Mouse (Mus musculus): ENCODE measurements around the gene Ppp2r5a. TPM values are rescaled to one million over a fixed set of nuclear protein-coding genes. Genes with fewer than 3 reads are reported as not detected.
A peak's percentile ranks its signal among the peaks of the same experiment; 100 is the strongest.

The Ppp2r5a gene
- polyA plus RNA-seq, 2 experiments: 21.0 to 23.8 TPM

- peaks cover 5 to 8% of the 10 kb centered on the region in 2 experiments; a peak in 2 of 4 replicates for H3K4me1 ChIP-seq (replicated peaks; ENCODE audit: control insufficient read depth in 2 of 2, insufficient read depth in 2 of 2, low read length in 1 of 2)
- H3K36me3 ChIP-seq (replicated peaks; ENCODE audit: control insufficient read depth, insufficient read depth, low read depth): no peaks in the 10 kb centered on the region
- peak overlapping the region; percentile 90 to 99 for H3K4me3 ChIP-seq (ENCODE audit: insufficient read depth in 1 of 2, low read depth in 2 of 2, low read length in 2 of 2)
- H3K9ac ChIP-seq (replicated peaks): peak overlapping the region; percentile 89
- ATAC-seq (ENCODE audit: insufficient read depth): peak; percentile 54
- H3K9me3 ChIP-seq (ENCODE audit: control insufficient read depth, low read length): no peaks in the 10 kb centered on the region
- under 1% methylated on average over 61 of the region's 74 CpGs for WGBS (ENCODE audit: insufficient replicate concordance)
- peak overlapping the region; percentile 78 for H3K27ac ChIP-seq
- TF ChIP-seq EP300 (IDR thresholded peaks at IDR 0.05; ENCODE audit: low read depth): no peak
- peak; percentile 47 to 54 (median 49) for DNase-seq (ENCODE audit: low read depth in 3 of 3, low spot score in 3 of 3)
- peak overlapping the region; percentile 75 for H3K4me2 ChIP-seq (ENCODE audit: low read depth)
- no peaks in the 10 kb centered on the region for H3K27me3 ChIP-seq (ENCODE audit: control insufficient read depth, insufficient read depth, low read length)
Observed at GRCm38 (mm10) chr1:191396446-191396845, 6.6 kb downstream of the Ppp2r5a start.

- Histone ChIP-seq H3K4me3 (ENCODE audit: insufficient read depth in 1 of 2, low read depth in 2 of 2, low read length in 2 of 2) (peak overlapping the region; percentile 90 to 99), H3K27me3 (ENCODE audit: control insufficient read depth, insufficient read depth, low read length) (no peaks in the 10 kb centered on the region), H3K9ac (replicated peaks) (peak overlapping the region; percentile 89), H3K4me2 (ENCODE audit: low read depth) (peak overlapping the region; percentile 75), H3K9me3 (ENCODE audit: control insufficient read depth, low read length) (no peaks in the 10 kb centered on the region), H3K4me1 (replicated peaks; ENCODE audit: control insufficient read depth in 2 of 2, insufficient read depth in 2 of 2, low read length in 1 of 2) (peaks cover 8% of the 10 kb centered on the region in 2 experiments; a peak in 2 of 4 replicates), H3K27ac (peak overlapping the region; percentile 78), H3K36me3 (replicated peaks; ENCODE audit: control insufficient read depth, insufficient read depth, low read depth) (no peaks in the 10 kb centered on the region)
- peak in 1 of 3 experiments; percentile 23 for DNase-seq (ENCODE audit: low read depth in 3 of 3, low spot score in 3 of 3)
- under 1% methylated on average over 43 of the region's 43 CpGs for WGBS (ENCODE audit: insufficient replicate concordance)
- ATAC-seq (ENCODE audit: insufficient read depth): no peak
- no peak for TF ChIP-seq CTCF (IDR thresholded peaks at IDR 0.05; ENCODE audit: low read depth)
- no peak for TF ChIP-seq EP300 (IDR thresholded peaks at IDR 0.05; ENCODE audit: low read depth)
Observed at GRCm38 (mm10) chr1:191395871-191396433, 7.1 kb downstream of the Ppp2r5a start.

- peaks cover 8% of the 10 kb centered on the region in 2 experiments; a peak in 2 of 4 replicates for H3K4me1 ChIP-seq (replicated peaks; ENCODE audit: control insufficient read depth in 2 of 2, insufficient read depth in 2 of 2, low read length in 1 of 2)
- no peak for ATAC-seq (ENCODE audit: insufficient read depth)
- H3K36me3 ChIP-seq (replicated peaks; ENCODE audit: control insufficient read depth, insufficient read depth, low read depth): no peaks in the 10 kb centered on the region
- peak overlapping the region; percentile 75 for H3K4me2 ChIP-seq (ENCODE audit: low read depth)
- H3K27ac ChIP-seq: no peak overlapping the region
- peak overlapping the region; percentile 89 for H3K9ac ChIP-seq (replicated peaks)
- WGBS (ENCODE audit: insufficient replicate concordance): 10% methylated on average over 1 of the region's 1 CpGs
- TF ChIP-seq CTCF (IDR thresholded peaks at IDR 0.05; ENCODE audit: low read depth) (no peak), EP300 (IDR thresholded peaks at IDR 0.05; ENCODE audit: low read depth) (no peak)
- H3K27me3 ChIP-seq (ENCODE audit: control insufficient read depth, insufficient read depth, low read length): no peaks in the 10 kb centered on the region
- H3K4me3 ChIP-seq (ENCODE audit: insufficient read depth in 1 of 2, low read depth in 2 of 2, low read length in 2 of 2): peak overlapping the region; percentile 51 to 90
- H3K9me3 ChIP-seq (ENCODE audit: control insufficient read depth, low read length): no peaks in the 10 kb centered on the region
- DNase-seq (ENCODE audit: low read depth in 3 of 3, low spot score in 3 of 3): no peak
Observed at GRCm38 (mm10) chr1:191395200-191395599, 7.9 kb downstream of the Ppp2r5a start.

- peak overlapping the region; percentile 75 for H3K4me2 ChIP-seq (ENCODE audit: low read depth)
- WGBS (ENCODE audit: insufficient replicate concordance): 24% methylated on average over 2 of the region's 2 CpGs
- no peaks in the 10 kb centered on the region for H3K9me3 ChIP-seq (ENCODE audit: control insufficient read depth, low read length)
- TF ChIP-seq CTCF (IDR thresholded peaks at IDR 0.05; ENCODE audit: low read depth) (no peak), EP300 (IDR thresholded peaks at IDR 0.05; ENCODE audit: low read depth) (no peak)
- peak overlapping the region; percentile 18; the same call in 1 of the 2 replicates for H3K9ac ChIP-seq (replicated peaks)
- ATAC-seq (ENCODE audit: insufficient read depth): no peak
- no peak overlapping the region for H3K27ac ChIP-seq
- H3K27me3 ChIP-seq (ENCODE audit: control insufficient read depth, insufficient read depth, low read length): no peaks in the 10 kb centered on the region
- no peak for DNase-seq (ENCODE audit: low read depth in 3 of 3, low spot score in 3 of 3)
- H3K36me3 ChIP-seq (replicated peaks; ENCODE audit: control insufficient read depth, insufficient read depth, low read depth): no peaks in the 10 kb centered on the region
- peak overlapping the region in 1 of 2 experiments; percentile 90; a peak in 2 of 4 replicates for H3K4me3 ChIP-seq (ENCODE audit: insufficient read depth in 1 of 2, low read depth in 2 of 2, low read length in 2 of 2)
- peaks cover 8% of the 10 kb centered on the region in 2 experiments; a peak in 2 of 4 replicates for H3K4me1 ChIP-seq (replicated peaks; ENCODE audit: control insufficient read depth in 2 of 2, insufficient read depth in 2 of 2, low read length in 1 of 2)
Observed at GRCm38 (mm10) chr1:191394126-191394525, 8.9 kb downstream of the Ppp2r5a start.

- no peak overlapping the region for H3K27ac ChIP-seq
- 50% methylated on average over 3 of the region's 3 CpGs for WGBS (ENCODE audit: insufficient replicate concordance)
- no peaks in the 10 kb centered on the region for H3K36me3 ChIP-seq (replicated peaks; ENCODE audit: control insufficient read depth, insufficient read depth, low read depth)
- H3K9me3 ChIP-seq (ENCODE audit: control insufficient read depth, low read length): no peaks in the 10 kb centered on the region
- DNase-seq (ENCODE audit: low read depth in 3 of 3, low spot score in 3 of 3) (no peak), ATAC-seq (ENCODE audit: insufficient read depth) (no peak)
- peaks cover 8% of the 10 kb centered on the region in 2 experiments; a peak in 2 of 4 replicates for H3K4me1 ChIP-seq (replicated peaks; ENCODE audit: control insufficient read depth in 2 of 2, insufficient read depth in 2 of 2, low read length in 1 of 2)
- H3K4me2 ChIP-seq (ENCODE audit: low read depth): no peak overlapping the region; the same call in 1 of the 2 replicates
- no peak overlapping the region for H3K4me3 ChIP-seq (ENCODE audit: insufficient read depth in 1 of 2, low read depth in 2 of 2, low read length in 2 of 2)
- no peak overlapping the region for H3K9ac ChIP-seq (replicated peaks)
- H3K27me3 ChIP-seq (ENCODE audit: control insufficient read depth, insufficient read depth, low read length): no peaks in the 10 kb centered on the region
- TF ChIP-seq CTCF (IDR thresholded peaks at IDR 0.05; ENCODE audit: low read depth) (no peak), EP300 (IDR thresholded peaks at IDR 0.05; ENCODE audit: low read depth) (no peak)
Observed at GRCm38 (mm10) chr1:191393536-191393935, 9.5 kb downstream of the Ppp2r5a start.
